Mouse (Mus musculus) midbrain, embryonic 14.5 days (tissue): ENCODE measurements around the gene Med19. TPM values are rescaled to one million over a fixed set of nuclear protein-coding genes. Genes with fewer than 3 reads are reported as not detected.

Experiments
- ATAC-seq: fragments of 200-750 bp; cut with Nextera tagmentation; 2 replicates; pipeline ENCODE4 v1.8.0; 2017; ENCODE audit warnings: moderate number of reproducible peaks, moderate library complexity; ENCODE audit not compliant: low FRiP score, low TSS enrichment
- DNase-seq: peaks from one replicate; pipeline ENCODE4 v3.0.0-alpha.2; 2015
- H3K27ac ChIP-seq: fragments of 300-500 bp; sonication (generic); replicated peaks from 2 replicates; pipeline ENCODE4 v1.5.1; 2014; ENCODE audit warnings: mild to moderate bottlenecking, low read depth, low read length, moderate library complexity
- H3K27me3 ChIP-seq: fragments of 300-500 bp; sonication (generic); 2 replicates; pipeline ENCODE4 v1.6.1; 2014; ENCODE audit warnings: low read length, control low read depth, mixed read lengths; ENCODE audit not compliant: control insufficient read depth, insufficient read depth
- H3K36me3 ChIP-seq: fragments of 300-500 bp; sonication (generic); 2 replicates; pipeline ENCODE4 v1.6.1; 2014; ENCODE audit warnings: low read length, control low read depth; ENCODE audit not compliant: control insufficient read depth, insufficient read depth
- H3K4me1 ChIP-seq: fragments of 300-500 bp; sonication (generic); 2 replicates; pipeline ENCODE4 v1.6.1; 2014; ENCODE audit warnings: mild to moderate bottlenecking, antibody characterized with exemption, low read length, control low read depth; ENCODE audit not compliant: control insufficient read depth, insufficient read depth
- H3K4me2 ChIP-seq: fragments of 300-500 bp; sonication (generic); 2 replicates; pipeline ENCODE4 v1.6.1; 2014; ENCODE audit warnings: mild to moderate bottlenecking, low read length, moderate library complexity
- H3K4me3 ChIP-seq: fragments of 300-500 bp; sonication (generic); replicated peaks from 2 replicates; pipeline ENCODE4 v1.5.1; 2014; ENCODE audit warnings: low read depth, low read length
- H3K9ac ChIP-seq: fragments of 300-500 bp; sonication (generic); replicated peaks from 2 replicates; pipeline ENCODE4 v1.6.1; 2014; ENCODE audit warnings: mild to moderate bottlenecking, low read length, moderate library complexity
- H3K9me3 ChIP-seq: fragments of 300-500 bp; sonication (generic); 2 replicates; pipeline ENCODE4 v1.6.1; 2016; ENCODE audit warnings: low read length, control low read depth, mixed read lengths; ENCODE audit not compliant: control insufficient read depth
- WGBS: fragments of 180-500 bp; shearing (Covaris S2); extraction: QIAGEN DNeasy Blood & Tissue Kit; methylation state at CpG from one replicate; pipeline ENCODE4 v1.1.7; 2014; 5-methylcytosine and 5-hydroxymethylcytosine counted together
- polyA plus RNA-seq: library from polyadenylated mRNA; unstranded; fragments of >200 nt; fragmentation: Nextera tagmentation; extraction: Ambion mirVana; gene quantifications from 2 replicates; pipeline ENCODE4 v1.2.1, GENCODE M21; 2014

The Med19 gene
- polyA plus RNA-seq, 1 experiment from 2014 or later, result 56.5 TPM

DNA sequence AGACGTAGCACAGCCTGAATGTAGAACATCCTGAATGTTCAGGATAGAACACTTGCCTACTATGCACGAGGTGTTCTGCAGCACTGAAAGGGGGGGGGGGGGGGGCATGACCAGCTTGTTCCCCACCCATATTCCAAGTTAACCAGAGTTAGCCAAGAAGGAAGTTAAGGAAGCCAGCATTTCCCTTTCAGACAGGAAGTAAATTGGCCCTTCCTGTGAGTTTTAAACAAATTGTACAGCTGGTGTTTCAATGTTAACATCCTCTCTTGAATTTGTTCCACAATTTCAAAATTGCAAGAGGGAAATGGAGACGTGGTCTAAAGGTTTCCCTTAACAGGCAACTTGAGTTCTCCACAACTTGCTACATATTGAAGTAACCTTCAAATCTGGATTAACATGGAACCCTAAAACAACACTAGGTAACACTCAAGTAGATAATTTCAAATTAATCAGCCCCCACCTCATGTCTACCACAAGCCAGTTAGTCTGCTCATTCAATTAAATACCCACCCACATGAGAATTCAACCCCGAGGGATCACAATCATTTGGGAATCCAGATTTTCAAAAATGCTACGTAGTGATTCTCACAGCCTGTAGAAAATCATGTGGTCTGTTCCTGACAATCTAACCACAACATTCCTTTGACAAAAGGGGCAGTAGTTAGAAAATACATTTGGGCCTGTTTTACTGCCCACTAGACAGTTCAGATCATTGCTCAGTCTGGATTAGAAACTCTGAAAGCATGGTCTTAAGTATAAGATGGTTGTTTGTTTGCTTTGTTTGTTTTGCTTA lies 39.6 kb upstream of the Med19 start:
- no peaks in the 10 kb centered on the region for H3K9me3 ChIP-seq
- 77% methylated on average over 5 of the region's 5 CpGs for WGBS

GRCm38 (mm10) chr2:84640833-84641232 lies 37.4 kb upstream of the Med19 start:
- H3K4me3 ChIP-seq, result no peak overlapping the region
- H3K27me3 ChIP-seq, result no peaks in the 10 kb centered on the region
- H3K9me3 ChIP-seq, result no peaks in the 10 kb centered on the region
- H3K36me3 ChIP-seq, result no peaks in the 10 kb centered on the region
- no peak overlapping the region for H3K27ac ChIP-seq
- H3K4me1 ChIP-seq, result peaks cover 25% of the 10 kb centered on the region
- H3K9ac ChIP-seq, result no peak overlapping the region
- no peak for ATAC-seq
- DNase-seq, result no peak
- H3K4me2 ChIP-seq, result no peak overlapping the region

More for the DNA sequence above, 39.6 kb upstream of the Med19 start:
- Histone ChIP-seq H3K9ac (no peak overlapping the region), H3K36me3 (no peaks in the 10 kb centered on the region), H3K4me1 (peaks cover 40% of the 10 kb centered on the region), H3K4me3 (no peak overlapping the region), H3K27me3 (no peaks in the 10 kb centered on the region), H3K4me2 (no peak overlapping the region), H3K27ac (0 out of 2 replicates have a peak overlapping the region, but pooled peaks have one; percentile 13)
- DNase-seq (no peak), ATAC-seq (no peak)

DNA sequence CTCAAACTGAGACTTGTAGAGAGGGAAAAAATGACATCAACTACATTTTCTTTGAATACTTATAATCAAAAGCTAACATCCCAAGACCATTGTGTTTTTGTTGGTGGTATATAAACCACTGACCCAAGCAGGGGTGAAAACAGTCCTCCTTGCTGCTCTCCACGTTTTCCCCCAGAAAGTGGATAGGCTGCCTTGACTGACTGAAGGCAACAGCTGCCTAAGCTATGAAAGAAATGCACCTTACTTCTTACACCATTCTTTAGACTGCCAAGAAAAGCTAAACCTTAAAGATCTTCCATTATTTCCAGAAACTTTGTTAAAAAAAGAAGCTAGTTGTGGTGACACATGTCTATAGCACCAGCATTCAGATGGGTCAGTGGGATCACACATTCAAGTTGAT lies 32.1 kb upstream of the Med19 start:
- Histone ChIP-seq H3K4me2 (peak overlapping the region; percentile 17; the same call in 1 of the 2 replicates), H3K4me1 (peaks cover 14% of the 10 kb centered on the region), H3K36me3 (no peaks in the 10 kb centered on the region), H3K4me3 (no peak overlapping the region), H3K27me3 (no peaks in the 10 kb centered on the region), H3K27ac (no peak overlapping the region), H3K9me3 (no peaks in the 10 kb centered on the region), H3K9ac (no peak overlapping the region)
- ATAC-seq (no peak), DNase-seq (no peak)
- 86% methylated on average over 1 of the region's 1 CpGs for WGBS

- H3K9ac ChIP-seq, result peak overlapping the region; percentile 78; the same call in 1 of the 2 replicates
- WGBS, result 96% methylated on average over 6 of the region's 6 CpGs
- H3K27ac ChIP-seq, result no peak overlapping the region
- DNase-seq, result no peak
- H3K4me1 ChIP-seq, result peaks cover 14% of the 10 kb centered on the region
- no peaks in the 10 kb centered on the region for H3K36me3 ChIP-seq
- peak overlapping the region; percentile 78 for H3K4me2 ChIP-seq
- peak overlapping the region; percentile 68 for H3K4me3 ChIP-seq
- no peaks in the 10 kb centered on the region for H3K9me3 ChIP-seq
- H3K27me3 ChIP-seq, result no peaks in the 10 kb centered on the region
- no peak for ATAC-seq
Observed at GRCm38 (mm10) chr2:84647051-84647568, 31.1 kb upstream of the Med19 start.

GRCm38 (mm10) chr2:84648369-84648768 lies 29.8 kb upstream of the Med19 start:
- WGBS, result 13% methylated on average over 6 of the region's 6 CpGs
- peak overlapping the region; percentile 78 for H3K4me2 ChIP-seq
- H3K4me1 ChIP-seq, result peaks cover 14% of the 10 kb centered on the region
- no peaks in the 10 kb centered on the region for H3K27me3 ChIP-seq
- 0 out of 2 replicates have a peak, but pooled peaks have one; percentile 28 for ATAC-seq
- peak; percentile 70 for DNase-seq
- no peaks in the 10 kb centered on the region for H3K36me3 ChIP-seq
- peak overlapping the region; percentile 78 for H3K9ac ChIP-seq
- peak overlapping the region; percentile 68 for H3K4me3 ChIP-seq
- H3K9me3 ChIP-seq, result no peaks in the 10 kb centered on the region
- H3K27ac ChIP-seq, result peak overlapping the region; percentile 60; the same call in 1 of the 2 replicates

DNA sequence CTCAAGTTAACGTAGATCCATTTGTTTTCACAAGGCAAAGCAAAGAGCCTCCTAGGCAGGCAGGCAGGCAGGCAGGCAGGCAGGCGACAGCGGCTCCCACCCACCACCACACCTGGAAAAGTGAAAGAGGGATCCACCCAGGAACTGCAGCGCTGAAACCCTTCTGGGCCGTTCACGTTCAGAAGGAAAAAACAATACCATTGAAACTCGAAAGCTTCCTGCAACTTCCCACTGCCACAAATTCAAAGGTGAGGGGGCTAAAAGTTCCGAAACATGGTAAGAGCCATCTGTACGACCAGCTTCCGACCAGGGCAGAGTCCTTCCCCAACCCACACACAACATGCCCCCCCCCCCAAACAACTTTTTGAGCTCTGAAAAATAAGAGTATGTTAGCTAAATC lies 28.5 kb upstream of the Med19 start:
- peak overlapping the region; percentile 52; the same call in 1 of the 2 replicates for H3K27ac ChIP-seq
- peaks cover 14% of the 10 kb centered on the region for H3K4me1 ChIP-seq
- H3K9ac ChIP-seq, result peak overlapping the region; percentile 78
- no peaks in the 10 kb centered on the region for H3K27me3 ChIP-seq
- H3K4me2 ChIP-seq, result peak overlapping the region; percentile 78
- no peaks in the 10 kb centered on the region for H3K36me3 ChIP-seq
- DNase-seq (peak; percentile 37), ATAC-seq (no peak)
- H3K4me3 ChIP-seq, result peak overlapping the region; percentile 68
- no peaks in the 10 kb centered on the region for H3K9me3 ChIP-seq
- WGBS, result under 1% methylated on average over 10 of the region's 10 CpGs

DNA sequence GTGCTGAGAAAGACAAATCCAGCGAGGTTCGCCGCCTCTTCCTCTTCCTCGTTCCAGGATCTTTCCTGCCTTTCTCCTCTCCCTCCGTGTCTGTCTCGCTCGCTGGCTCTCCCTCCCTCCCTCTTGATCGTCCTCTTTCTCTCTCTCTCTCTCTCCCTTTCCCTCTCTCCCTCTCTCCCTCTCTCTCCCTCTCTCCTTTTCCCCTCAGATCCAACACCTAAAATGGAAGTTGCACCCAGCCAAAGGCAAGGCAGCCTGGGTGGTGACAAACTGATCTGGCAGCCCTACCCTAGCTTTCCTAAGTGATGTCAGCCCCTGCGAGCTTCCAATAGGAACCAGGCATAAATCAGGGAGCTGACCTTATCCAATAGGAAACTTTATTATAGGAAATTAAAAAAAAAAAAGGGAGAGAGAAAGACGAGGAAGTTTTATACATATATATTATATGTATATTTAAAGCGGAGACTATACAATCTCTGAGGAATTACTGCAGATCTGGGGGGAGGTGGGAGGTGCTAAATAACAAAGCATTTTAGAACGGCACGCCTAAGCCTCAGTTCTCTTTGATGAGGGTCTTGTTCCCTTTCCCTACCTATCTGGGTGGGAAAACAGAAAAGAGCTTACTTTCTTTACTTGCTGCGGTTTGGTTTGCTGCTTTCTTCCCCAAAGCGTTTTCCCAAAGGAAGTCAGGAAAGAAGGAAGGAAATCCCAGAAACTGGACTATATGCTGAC lies 27.6 kb upstream of the Med19 start, which contains the start of gene Ctnnd1:
TSS of gene Ctnnd1 (minus strand) at position 302 of the 732 bp plus-strand sequence.
- ATAC-seq (peak; percentile 97), DNase-seq (peak; percentile 93)
- Histone ChIP-seq H3K4me3 (peak within 1 kb of the TSS; percentile 68), H3K36me3 (no peaks in the 10 kb centered on the region), H3K9me3 (no peaks in the 10 kb centered on the region), H3K4me1 (peaks cover 14% of the 10 kb centered on the region), H3K9ac (peak within 1 kb of the TSS; percentile 78), H3K27ac (peak within 1 kb of the TSS; percentile 91), H3K4me2 (peak within 1 kb of the TSS; percentile 78), H3K27me3 (no peaks in the 10 kb centered on the region)
- under 1% methylated on average over 15 of the region's 15 CpGs for WGBS

DNA sequence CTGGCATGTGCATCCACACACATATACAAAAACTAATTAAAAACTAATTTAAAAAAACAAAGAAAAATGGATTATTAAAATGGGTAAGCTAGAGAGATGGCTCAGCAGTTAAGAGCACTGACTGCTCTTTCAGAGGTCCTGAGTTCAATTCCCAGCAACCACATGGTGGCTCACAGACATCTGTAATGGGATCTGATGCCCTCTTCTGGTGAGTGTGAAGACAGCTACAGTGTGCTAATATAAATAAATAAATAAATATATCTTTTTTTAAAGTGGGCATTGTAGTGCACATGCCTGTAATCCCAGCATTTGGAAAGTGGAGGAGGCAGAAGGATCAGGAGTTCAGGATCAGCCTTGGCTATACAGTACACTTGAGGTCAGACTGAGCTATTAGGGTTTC lies 24.8 kb upstream of the Med19 start:
- no peaks in the 10 kb centered on the region for H3K27me3 ChIP-seq
- no peak overlapping the region for H3K4me2 ChIP-seq
- no peak for ATAC-seq
- no peaks in the 10 kb centered on the region for H3K36me3 ChIP-seq
- no peaks in the 10 kb centered on the region for H3K9me3 ChIP-seq
- no peaks in the 10 kb centered on the region for H3K4me1 ChIP-seq
- no peak overlapping the region for H3K4me3 ChIP-seq
- no peak overlapping the region for H3K27ac ChIP-seq
- no peak overlapping the region for H3K9ac ChIP-seq
- no peak for DNase-seq
